Mouse (Mus musculus): Measurements from ENCODE around the gene Zbtb25. TPM values are rescaled to one million over a fixed set of nuclear protein-coding genes. Genes with fewer than 3 reads are reported as not detected.

The Zbtb25 gene
- polyA plus RNA-seq, 1 experiment from 2014 or later = 6.8 TPM

GRCm38 (mm10) chr12:76392979-76393378 lies 23.6 kb upstream of the Zbtb25 start:
- 61% methylated on average over 5 of the region's 5 CpGs for WGBS (ENCODE audit: missing documents)
- Histone ChIP-seq H3K27ac (no peak overlapping the region), H3K36me3 (ENCODE audit: inconsistent target) (no peaks in the 10 kb centered on the region)

DNA sequence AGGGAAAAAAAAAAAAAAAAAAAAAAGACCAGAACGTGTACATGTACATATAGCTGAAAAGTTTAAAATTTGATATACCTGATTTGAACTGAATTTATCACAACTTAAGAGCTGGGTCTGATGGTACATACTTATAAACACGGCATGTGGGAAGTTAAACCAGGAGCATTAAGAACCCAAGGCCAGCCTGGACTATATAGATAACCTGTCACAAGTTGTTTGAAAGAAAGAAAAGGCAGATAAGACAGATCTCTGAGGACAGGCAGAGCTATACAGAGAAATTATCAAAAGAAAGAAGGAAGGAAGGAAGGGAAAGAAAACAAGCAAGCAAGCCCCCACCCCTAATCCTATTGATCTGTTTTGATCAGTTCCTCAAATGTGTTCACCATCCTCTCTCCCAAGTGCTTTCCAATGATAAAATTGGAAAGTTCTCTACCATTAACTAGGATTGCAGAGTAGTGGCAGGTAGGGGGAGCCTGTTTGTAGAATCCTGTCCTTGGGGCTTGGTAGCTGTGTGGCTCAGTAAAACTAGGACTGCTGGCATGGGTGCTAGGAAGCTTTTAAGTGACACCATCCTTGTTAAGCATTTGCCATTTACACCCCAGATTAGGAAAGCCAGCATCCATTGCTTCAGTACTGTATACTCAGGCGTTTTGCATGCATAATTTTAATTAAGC lies 22.3 kb upstream of the Zbtb25 start:
- no peaks in the 10 kb centered on the region; the same call in 1 of the 2 replicates for H3K36me3 ChIP-seq (ENCODE audit: inconsistent target)
- WGBS (ENCODE audit: missing documents) = 89% methylated on average over 3 of the region's 3 CpGs
- no peak overlapping the region for H3K4me3 ChIP-seq (ENCODE audit: inconsistent target)
- H3K27ac ChIP-seq = no peak overlapping the region
- peaks cover 33% of the 10 kb centered on the region; the same call in 1 of the 2 replicates for H3K79me2 ChIP-seq (ENCODE audit: inconsistent target)

More at GRCm38 (mm10) chr12:76392979-76393378, 23.6 kb upstream of the Zbtb25 start:
- H3K4me3 ChIP-seq (ENCODE audit: inconsistent target) = no peak overlapping the region
- H3K79me2 ChIP-seq (ENCODE audit: inconsistent target) = peaks cover 21% of the 10 kb centered on the region; the same call in 1 of the 2 replicates

DNA sequence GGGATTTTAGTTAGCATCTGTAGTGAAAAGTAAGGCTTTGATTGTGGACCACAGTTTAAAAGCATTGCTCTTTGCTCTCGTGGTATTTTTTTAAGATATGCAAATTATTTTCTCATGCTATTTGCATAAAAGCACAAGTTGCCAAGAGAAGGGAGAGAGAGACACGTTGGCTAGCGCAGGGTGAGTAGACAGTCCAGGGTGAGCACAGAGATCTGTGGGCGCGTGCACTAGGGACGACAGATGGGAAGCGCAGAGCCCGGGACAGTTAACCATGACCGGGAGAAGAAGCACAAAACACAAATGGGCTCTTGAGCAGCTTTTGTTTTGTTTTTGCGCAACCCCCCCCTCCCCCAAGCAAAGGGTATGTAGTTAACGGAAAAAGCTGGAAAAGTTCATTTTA lies 19.4 kb upstream of the Zbtb25 start:
- peaks cover 16% of the 10 kb centered on the region; the same call in 1 of the 2 replicates for H3K36me3 ChIP-seq (ENCODE audit: inconsistent target)
- no peak overlapping the region for H3K4me3 ChIP-seq (ENCODE audit: inconsistent target)
- H3K27ac ChIP-seq = no peak overlapping the region
- H3K79me2 ChIP-seq (ENCODE audit: inconsistent target) = peaks cover 62% of the 10 kb centered on the region
- WGBS (ENCODE audit: missing documents) = 82% methylated on average over 11 of the region's 11 CpGs

GRCm38 (mm10) chr12:76385342-76385741 lies 15.9 kb upstream of the Zbtb25 start:
- Histone ChIP-seq H3K27ac (no peak overlapping the region), H3K4me3 (ENCODE audit: inconsistent target) (no peak overlapping the region), H3K79me2 (ENCODE audit: inconsistent target) (peaks cover 95% of the 10 kb centered on the region), H3K36me3 (ENCODE audit: inconsistent target) (peaks cover 16% of the 10 kb centered on the region; the same call in 1 of the 2 replicates)
- WGBS (ENCODE audit: missing documents) = 98% methylated on average over 8 of the region's 8 CpGs

DNA sequence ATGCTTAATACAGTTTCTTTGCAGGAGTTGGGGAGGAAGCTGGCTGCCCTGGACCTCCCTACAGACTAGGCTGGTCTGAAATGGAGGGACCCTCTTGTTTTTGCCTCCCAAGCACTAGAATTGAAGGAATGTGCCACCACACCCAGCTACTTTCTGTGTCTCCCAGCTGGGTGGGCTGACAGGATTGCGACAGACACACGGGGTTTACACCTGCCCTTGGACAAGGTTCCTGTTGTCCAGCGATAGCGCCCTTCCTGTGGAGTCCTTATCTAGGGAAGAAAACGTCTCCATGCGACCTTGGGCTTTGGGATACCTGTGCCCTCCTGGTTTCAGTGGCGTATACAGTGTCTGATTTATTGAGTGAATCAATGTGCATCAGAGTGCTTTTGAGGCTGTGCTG lies 10.7 kb upstream of the Zbtb25 start:
- peaks cover 100% of the 10 kb centered on the region for H3K79me2 ChIP-seq (ENCODE audit: inconsistent target)
- no peak overlapping the region for H3K4me3 ChIP-seq (ENCODE audit: inconsistent target)
- no peak overlapping the region for H3K27ac ChIP-seq
- 84% methylated on average over 7 of the region's 7 CpGs for WGBS (ENCODE audit: missing documents)
- peaks cover 4% of the 10 kb centered on the region; the same call in 1 of the 2 replicates for H3K36me3 ChIP-seq (ENCODE audit: inconsistent target)

- Histone ChIP-seq H3K27ac (peak overlapping the region; percentile 25; the same call in 1 of the 2 replicates), H3K36me3 (ENCODE audit: inconsistent target) (no peaks in the 10 kb centered on the region)
- WGBS (ENCODE audit: missing documents) = 77% methylated on average over 5 of the region's 5 CpGs
These were observed 9.2 kb upstream of the Zbtb25 start for GRCm38 (mm10) chr12:76378556-76378955.

GRCm38 (mm10) chr12:76377726-76378125 lies 8.3 kb upstream of the Zbtb25 start:
- no peak overlapping the region for H3K4me3 ChIP-seq (ENCODE audit: inconsistent target)
- H3K27ac ChIP-seq = peak overlapping the region; percentile 25
- 78% methylated on average over 2 of the region's 3 CpGs for WGBS (ENCODE audit: missing documents)
- H3K36me3 ChIP-seq (ENCODE audit: inconsistent target) = no peaks in the 10 kb centered on the region
- H3K79me2 ChIP-seq (ENCODE audit: inconsistent target) = peaks cover 100% of the 10 kb centered on the region

More at GRCm38 (mm10) chr12:76378556-76378955, 9.2 kb upstream of the Zbtb25 start:
- Histone ChIP-seq H3K4me3 (ENCODE audit: inconsistent target) (no peak overlapping the region), H3K79me2 (ENCODE audit: inconsistent target) (peaks cover 100% of the 10 kb centered on the region)

DNA sequence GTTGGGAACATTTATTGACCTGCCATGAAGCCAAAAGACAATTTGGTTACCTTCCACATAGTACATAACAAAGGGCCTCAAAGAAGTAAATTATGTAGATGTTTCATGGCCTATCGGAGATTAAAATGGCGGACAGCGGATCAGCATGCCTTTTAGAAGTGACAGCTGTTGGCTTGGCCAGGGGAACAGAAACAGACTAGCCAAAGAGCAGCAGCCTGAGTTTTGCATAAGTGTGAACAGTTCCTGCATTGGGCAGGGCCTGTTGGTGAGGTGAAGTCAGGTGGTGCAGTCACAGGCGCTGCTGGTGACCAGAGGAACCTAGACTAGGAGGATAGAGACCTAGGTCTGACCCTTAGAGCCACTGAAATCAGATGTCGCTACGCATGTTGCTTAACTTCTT lies 7.7 kb upstream of the Zbtb25 start:
- no peaks in the 10 kb centered on the region for H3K36me3 ChIP-seq (ENCODE audit: inconsistent target)
- peaks cover 100% of the 10 kb centered on the region for H3K79me2 ChIP-seq (ENCODE audit: inconsistent target)
- peak overlapping the region; percentile 25 for H3K27ac ChIP-seq
- no peak overlapping the region for H3K4me3 ChIP-seq (ENCODE audit: inconsistent target)
- 74% methylated on average over 6 of the region's 6 CpGs for WGBS (ENCODE audit: missing documents)

DNA sequence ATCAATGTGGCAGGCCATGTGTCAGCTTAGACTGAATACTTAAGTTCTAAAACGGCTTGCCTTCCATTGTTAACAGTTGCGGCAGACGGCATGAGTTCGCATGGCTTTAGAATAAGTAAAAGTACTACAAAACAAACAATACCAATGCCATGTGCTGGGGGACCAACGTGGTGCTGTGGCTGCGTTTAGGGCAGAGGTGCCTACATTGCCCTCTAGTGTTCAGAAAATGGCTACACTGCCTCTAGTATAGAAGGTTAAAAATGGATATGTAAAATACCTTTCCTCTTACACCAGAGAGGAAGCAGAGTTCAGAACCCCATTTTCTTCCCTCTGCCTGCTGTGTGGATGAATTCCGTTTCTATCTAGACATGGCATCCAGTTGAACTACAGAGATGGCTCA lies 7.2 kb upstream of the Zbtb25 start:
- Histone ChIP-seq H3K4me3 (ENCODE audit: inconsistent target) (no peak overlapping the region), H3K27ac (peak overlapping the region; percentile 25; the same call in 1 of the 2 replicates)
- WGBS (ENCODE audit: missing documents) = 29% methylated on average over 7 of the region's 7 CpGs

GRCm38 (mm10) chr12:76375506-76375905 lies 6.1 kb upstream of the Zbtb25 start:
- Histone ChIP-seq H3K4me3 (ENCODE audit: inconsistent target) (no peak overlapping the region), H3K27ac (no peak overlapping the region), H3K36me3 (ENCODE audit: inconsistent target) (no peaks in the 10 kb centered on the region), H3K79me2 (ENCODE audit: inconsistent target) (peaks cover 93% of the 10 kb centered on the region)
- WGBS (ENCODE audit: missing documents) = 82% methylated on average over 3 of the region's 3 CpGs

More for the DNA sequence above, 7.2 kb upstream of the Zbtb25 start:
- Histone ChIP-seq H3K36me3 (ENCODE audit: inconsistent target) (no peaks in the 10 kb centered on the region), H3K79me2 (ENCODE audit: inconsistent target) (peaks cover 100% of the 10 kb centered on the region)

DNA sequence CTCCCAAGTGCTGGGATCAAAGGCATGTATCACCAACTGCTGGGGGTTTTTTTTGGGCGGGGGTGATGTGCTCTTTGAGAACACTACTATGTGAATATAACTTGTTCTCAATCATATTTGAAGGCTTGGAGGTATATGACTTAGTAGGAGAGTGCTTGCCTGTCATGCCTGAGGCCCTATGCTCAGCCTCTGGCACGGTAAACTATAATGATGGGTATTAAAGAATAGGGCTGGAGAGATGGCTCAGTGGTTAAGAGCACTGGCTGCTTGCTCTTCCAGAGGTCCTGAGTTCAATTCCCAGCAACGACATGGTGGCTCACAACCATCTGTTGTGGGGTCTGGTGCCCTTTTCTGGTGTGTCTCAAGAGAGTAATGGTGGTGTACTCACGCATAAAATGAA lies 5.5 kb upstream of the Zbtb25 start:
- Histone ChIP-seq H3K36me3 (ENCODE audit: inconsistent target) (no peaks in the 10 kb centered on the region), H3K27ac (no peak overlapping the region), H3K79me2 (ENCODE audit: inconsistent target) (peaks cover 87% of the 10 kb centered on the region), H3K4me3 (ENCODE audit: inconsistent target) (no peak overlapping the region)
- 96% methylated on average over 3 of the region's 4 CpGs for WGBS (ENCODE audit: missing documents)

DNA sequence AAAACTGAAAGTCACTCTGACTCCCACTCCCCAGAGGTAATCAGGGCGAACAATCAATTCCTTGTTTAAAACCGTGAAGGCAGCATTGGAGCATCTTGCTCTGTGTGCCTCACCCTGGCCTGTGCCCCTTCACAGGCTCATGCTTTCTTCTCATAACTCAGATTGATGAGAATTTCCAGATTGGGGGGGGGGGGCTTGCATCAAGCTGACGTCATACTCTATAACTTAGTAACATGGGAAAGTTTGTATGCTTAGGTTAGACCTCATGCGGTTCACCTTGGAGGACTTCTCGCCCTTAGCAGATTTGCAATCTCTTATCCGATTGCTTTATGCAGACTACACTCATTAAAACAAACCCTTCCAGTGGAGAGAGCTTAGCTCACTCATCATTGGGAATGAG lies 4.6 kb upstream of the Zbtb25 start:
- Histone ChIP-seq H3K79me2 (ENCODE audit: inconsistent target) (peaks cover 77% of the 10 kb centered on the region), H3K27ac (no peak overlapping the region), H3K4me3 (ENCODE audit: inconsistent target) (no peak overlapping the region), H3K36me3 (ENCODE audit: inconsistent target) (no peaks in the 10 kb centered on the region)
- WGBS (ENCODE audit: missing documents) = 92% methylated on average over 6 of the region's 6 CpGs

DNA sequence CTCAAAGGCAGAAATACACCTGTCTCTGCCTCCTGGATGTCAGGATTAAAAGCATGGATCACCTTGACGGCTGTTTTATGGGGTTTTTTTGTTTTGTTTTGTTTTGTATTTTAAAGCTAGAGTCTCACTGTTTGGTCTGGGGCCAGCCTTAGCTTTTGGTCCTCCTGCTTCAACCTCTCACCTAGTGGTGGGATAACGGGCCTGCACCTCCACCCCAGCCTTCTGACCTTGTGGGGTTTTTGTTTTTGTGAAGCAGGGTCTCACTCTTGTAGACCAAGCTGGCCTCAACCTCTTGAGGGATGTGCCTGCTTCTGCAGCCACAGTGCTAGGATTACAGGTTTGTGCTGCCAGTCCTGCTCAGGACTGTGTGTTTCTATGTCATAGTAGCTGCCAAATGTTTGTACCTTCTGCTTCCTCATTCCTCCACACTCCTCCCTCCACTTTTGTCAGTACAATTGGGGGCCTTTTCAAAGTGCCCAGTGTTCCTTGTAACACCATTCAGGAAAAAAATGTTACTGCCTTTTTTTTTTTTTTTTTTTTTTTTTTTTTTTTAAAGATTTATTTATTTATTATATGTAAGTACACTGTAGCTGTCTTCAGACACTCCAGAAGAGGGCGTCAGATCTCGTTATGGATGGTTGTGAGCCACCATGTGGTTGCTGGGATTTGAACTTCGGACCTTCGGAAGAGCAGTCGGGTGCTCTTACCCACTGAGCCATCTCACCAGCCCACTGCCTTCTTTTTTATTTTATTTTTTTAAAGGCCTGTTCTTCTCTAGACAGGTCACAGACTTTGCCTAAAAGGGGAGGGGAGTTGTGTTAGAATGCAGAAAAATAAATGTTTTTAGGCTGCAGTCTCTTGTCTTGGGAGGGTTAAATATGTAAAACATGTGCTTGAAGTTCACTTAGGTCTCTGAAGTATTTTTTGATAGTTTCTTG lies 3.7 kb upstream of the Zbtb25 start:
- Histone ChIP-seq H3K4me3 (ENCODE audit: inconsistent target) (no peak overlapping the region), H3K79me2 (ENCODE audit: inconsistent target) (peaks cover 76% of the 10 kb centered on the region), H3K27ac (no peak overlapping the region), H3K36me3 (ENCODE audit: inconsistent target) (no peaks in the 10 kb centered on the region)
- 86% methylated on average over 5 of the region's 7 CpGs for WGBS (ENCODE audit: missing documents)

DNA sequence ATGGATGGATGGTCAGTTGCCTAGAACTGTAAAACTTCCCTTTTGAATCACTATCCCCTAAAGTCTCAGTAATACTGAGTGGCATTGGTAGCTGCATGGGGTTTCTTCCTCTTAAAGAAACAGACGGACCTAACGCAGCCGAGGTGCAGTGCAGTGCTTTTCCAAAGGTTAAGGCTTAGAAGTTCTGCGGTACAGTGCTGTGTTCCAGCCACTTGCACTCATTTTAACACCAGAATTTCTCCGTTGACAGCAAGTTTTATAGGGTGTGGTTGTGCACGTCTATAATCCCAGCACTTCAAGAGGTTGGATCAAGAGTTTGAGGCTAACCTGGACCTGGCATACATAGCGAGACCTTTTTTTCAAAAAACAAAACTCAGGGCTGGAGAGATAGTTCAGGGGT lies 2.6 kb upstream of the Zbtb25 start:
- H3K4me3 ChIP-seq (ENCODE audit: inconsistent target) = peak overlapping the region; percentile 73
- peak overlapping the region; percentile 75 for H3K27ac ChIP-seq
- whole genome bisulfite sequencing (ENCODE audit: missing documents) = 20% methylated on average over 7 of the region's 7 CpGs
- peaks cover 76% of the 10 kb centered on the region for H3K79me2 ChIP-seq (ENCODE audit: inconsistent target)
- no peaks in the 10 kb centered on the region for H3K36me3 ChIP-seq (ENCODE audit: inconsistent target)
